Comparison of ENCODE assay signal across 17 mouse cellular contexts in the genomic region with DNA sequence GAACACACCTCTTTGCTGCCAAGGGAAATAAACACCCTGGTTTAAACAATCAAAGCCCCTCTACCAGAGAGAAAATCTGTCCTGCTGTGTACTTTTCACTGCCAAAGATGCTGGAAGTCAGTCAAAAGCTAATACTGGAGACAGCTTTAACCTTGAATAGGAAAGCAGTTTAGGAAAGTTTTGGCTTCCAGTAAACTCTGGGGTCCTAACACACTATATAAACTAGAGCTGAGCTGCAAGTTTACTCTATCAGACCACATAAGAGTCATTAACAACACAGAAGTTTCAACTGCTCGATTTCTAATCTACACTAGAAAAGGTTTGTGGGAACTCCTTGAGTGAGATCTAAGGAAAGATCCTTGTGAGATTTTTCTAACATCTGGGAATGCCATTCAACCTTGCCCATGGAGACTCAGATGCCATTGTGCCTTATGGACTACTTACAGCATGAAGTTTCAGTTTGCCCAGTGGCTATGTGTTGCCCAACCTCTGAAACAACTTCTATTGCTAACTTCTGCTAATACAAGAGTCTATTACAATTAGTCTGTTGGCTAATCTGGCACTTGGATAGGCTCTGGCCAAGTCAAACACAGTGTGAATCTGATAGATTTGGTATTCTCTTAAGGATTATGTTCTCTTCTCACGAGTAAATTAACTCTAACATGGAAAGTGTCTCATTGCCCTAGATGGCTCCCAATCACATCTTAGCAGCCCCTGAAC. TPM values are rescaled to one million over a fixed set of nuclear protein-coding genes. Genes with fewer than 3 reads are reported as not detected.
DNase-seq lines count a peak whose midpoint lies in the region; ATAC-seq and TF ChIP-seq lines count a peak whose summit lies in the region.
"Had no signal": no experiment of that assay in that cellular context is flagged by ENCODE, and none has a peak within 500 bp of the region (broad histone marks: within the 10 kb centered on the region; RNA-seq: fewer than 3 reads in every experiment).

No protein-coding gene starts in this region.

- no peak overlapping the region for H3K9ac ChIP-seq in heart, embryonic 16.5 days (ENCODE audit: low read length)
- no peak overlapping the region for H3K9ac ChIP-seq in lung, postnatal 0 days (replicated peaks; ENCODE audit: low read depth)
- H3K9ac ChIP-seq: embryonic facial prominence, embryonic 15.5 days; forebrain, embryonic 13.5 days; midbrain, embryonic 15.5 days had no signal

- TF ChIP-seq POLR2A in lung, adult 2 months (IDR thresholded peaks at IDR 0.05; ENCODE audit: borderline replicate concordance, extremely low read depth, low read depth, low read length), result no peak

- no peaks in the 10 kb centered on the region for H3K36me3 ChIP-seq in heart, embryonic 16.5 days (ENCODE audit: control insufficient read depth, insufficient read depth)
- no peaks in the 10 kb centered on the region for H3K36me3 ChIP-seq in lung, postnatal 0 days (ENCODE audit: insufficient read depth, low read length)
- H3K36me3 ChIP-seq: embryonic facial prominence, embryonic 15.5 days; G1E had no signal

- TF ChIP-seq EP300 in lung, postnatal 0 days (IDR thresholded peaks at IDR 0.05), result no peak

- intact Hi-C loops in heart, postnatal 25 days (cut with DNase I), result loop anchor here (5.0 kb wide), 1 partner anchor 33 kb away; no protein-coding TSS in a partner anchor

- no peak for DNase-seq in cerebellum, adult 11-12 months
- DNase-seq in heart, postnatal 25 days (ENCODE audit: low spot score), result no peak
- DNase-seq in lung, postnatal 0 days (ENCODE audit: low spot score), result peak; percentile 29
- no peak for DNase-seq in lung, adult 2 months
- DNase-seq in adrenal gland, adult (ENCODE audit: inconsistent age in 2 of 2, low spot score in 1 of 2), result no peak
- DNase-seq: heart, postnatal 4 days; kidney, adult 9 months; right cerebral cortex, adult 18-20 months; thymus, adult 18-20 months had no signal

- no peaks in the 10 kb centered on the region for H3K9me3 ChIP-seq in heart, embryonic 16.5 days (replicated peaks; ENCODE audit: control insufficient read depth, low read length)
- H3K9me3 ChIP-seq in lung, postnatal 0 days (ENCODE audit: low read length), result no peaks in the 10 kb centered on the region
- H3K9me3 ChIP-seq: embryonic facial prominence, embryonic 15.5 days; forebrain, embryonic 13.5 days; G1E; midbrain, embryonic 15.5 days had no signal

- 45% methylated on average over 2 of the region's 2 CpGs for WGBS in heart, embryonic 16.5 days
- WGBS in lung, postnatal 0 days, result 32% methylated on average over 2 of the region's 2 CpGs
- 36% methylated on average over 2 of the region's 2 CpGs for WGBS in lung, adult 2 months

- H3K4me1 ChIP-seq in heart, embryonic 16.5 days (ENCODE audit: control insufficient read depth, insufficient read depth, low read length), result no peaks in the 10 kb centered on the region
- peaks cover 6% of the 10 kb centered on the region; the same call in 1 of the 2 replicates for H3K4me1 ChIP-seq in lung, postnatal 0 days (ENCODE audit: insufficient read depth, low read depth, low read length)
- peaks cover 21% of the 10 kb centered on the region for H3K4me1 ChIP-seq in lung, adult 2 months (ENCODE audit: control insufficient read depth, insufficient read depth, low read length)
- H3K4me1 ChIP-seq: embryonic facial prominence, embryonic 15.5 days; forebrain, embryonic 13.5 days; midbrain, embryonic 15.5 days had no signal

- no peak overlapping the region for H3K4me2 ChIP-seq in heart, embryonic 16.5 days (ENCODE audit: low read depth, low read length)
- H3K4me2 ChIP-seq in lung, postnatal 0 days (replicated peaks; ENCODE audit: low read depth, low read length), result no peak overlapping the region
- H3K4me2 ChIP-seq: embryonic facial prominence, embryonic 15.5 days; forebrain, embryonic 13.5 days; midbrain, embryonic 15.5 days had no signal

- peak overlapping the region; percentile 41; the same call in 1 of the 2 replicates for H3K27ac ChIP-seq in heart, embryonic 16.5 days (ENCODE audit: low read length)
- peak overlapping the region; percentile 63 for H3K27ac ChIP-seq in lung, postnatal 0 days (ENCODE audit: low read length)
- H3K27ac ChIP-seq: embryonic facial prominence, embryonic 15.5 days; forebrain, embryonic 13.5 days; midbrain, embryonic 15.5 days had no signal

- ATAC-seq in cerebellum, adult (ENCODE audit: insufficient number of reproducible peaks, low FRiP score, low TSS enrichment), result 0 out of 2 replicates have a peak, but pooled peaks have one; percentile 31
- ATAC-seq in heart, embryonic 16.5 days (replicated peaks; ENCODE audit: extremely low read depth, insufficient read depth, low FRiP score), result no peak
- ATAC-seq in lung, postnatal 0 days, result 0 out of 2 replicates have a peak, but pooled peaks have one; percentile 18
- ATAC-seq in monocyte, adult 5-6 weeks (replicated peaks; ENCODE audit: insufficient number of reproducible peaks, low FRiP score, low TSS enrichment, poor library complexity, severe bottlenecking), result peak; percentile 82
- ATAC-seq: CD4-positive, CD25-positive, alpha-beta regulatory T cell, adult 4 months; forebrain, embryonic 13.5 days; midbrain, embryonic 15.5 days had no signal

- no peak overlapping the region for H3K4me3 ChIP-seq in heart, embryonic 16.5 days (ENCODE audit: low read length)
- no peak overlapping the region for H3K4me3 ChIP-seq in lung, postnatal 0 days (ENCODE audit: low read depth, low read length)
- no peak overlapping the region for H3K4me3 ChIP-seq in lung, adult 2 months (replicated peaks; ENCODE audit: extremely low read depth, low read depth, low read length)
- H3K4me3 ChIP-seq: embryonic facial prominence, embryonic 15.5 days; forebrain, embryonic 13.5 days; midbrain, embryonic 15.5 days had no signal

- TF ChIP-seq CTCF in lung, postnatal 0 days (IDR thresholded peaks at IDR 0.05), result no peak
- no peak for TF ChIP-seq CTCF in lung, adult 2 months (IDR thresholded peaks at IDR 0.05; ENCODE audit: insufficient read depth, low read length)

- H3K27me3 ChIP-seq in heart, embryonic 16.5 days (ENCODE audit: control insufficient read depth, insufficient read depth, low read length), result no peaks in the 10 kb centered on the region
- H3K27me3 ChIP-seq in lung, postnatal 0 days (replicated peaks; ENCODE audit: insufficient read depth, low read length), result no peaks in the 10 kb centered on the region
- H3K27me3 ChIP-seq: embryonic facial prominence, embryonic 15.5 days; forebrain, embryonic 13.5 days; midbrain, embryonic 15.5 days had no signal

RNA-seq across cellular contexts. Expression of a gene that starts 33.2 kb away (rescaled TPM):
- polyA plus RNA-seq in heart, embryonic 16.5 days (2015; fragmentation: Nextera tagmentation; extraction: Ambion mirVana), result 28.1 and 28.3 TPM in 2 replicates
- 10 to 100 TPM; 60.5 to 61.8 TPM for total RNA-seq in heart, postnatal 25 days (2021)
- 338 and 424 TPM in 2 replicates for polyA plus RNA-seq in lung, postnatal 0 days (2015; fragmentation: Nextera tagmentation; extraction: Ambion mirVana)
- 207 and 212 TPM in 2 replicates for polyA plus RNA-seq in lung, adult 2 months (2012; rRNA removed)
- 0.86 to 7.4 TPM (median 2.3 TPM) in 3 replicates for total RNA-seq in monocyte, adult 5-6 weeks (2017)
- total RNA-seq: G1E had no signal
- polyA plus RNA-seq: G1E had no signal
